Mouse (Mus musculus): ENCODE data around the gene Epsti1. TPM values are rescaled to one million over a fixed set of nuclear protein-coding genes. Genes with fewer than 3 reads are reported as not detected.

Epsti1 gene
- total RNA-seq, 2 experiments from 2014 or later, result 0.52 to 0.81 TPM

DNA sequence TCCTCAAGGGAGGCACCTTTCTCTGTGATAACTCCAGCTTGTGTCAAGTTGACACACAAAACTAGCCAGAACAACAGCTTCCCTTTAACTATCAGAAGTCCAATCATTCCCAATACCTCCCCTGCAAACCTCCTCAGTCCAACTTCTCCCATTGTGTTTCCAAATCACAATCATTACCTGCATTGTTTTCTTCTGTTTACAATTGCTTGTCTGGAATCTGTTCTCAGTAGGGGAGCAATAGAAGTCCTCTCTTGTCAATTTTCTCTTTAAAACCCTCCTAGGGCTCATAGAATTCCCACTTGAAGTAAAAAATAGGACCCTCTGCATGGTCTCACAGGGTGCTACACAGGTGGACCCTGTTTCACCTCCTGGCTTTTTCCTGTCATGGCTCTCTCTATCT lies 93.7 kb downstream of the Epsti1 start:
- intact Hi-C loops (cut with DNase I), result no loop called here
- no peak for DNase-seq (ENCODE audit: low spot score)

DNA sequence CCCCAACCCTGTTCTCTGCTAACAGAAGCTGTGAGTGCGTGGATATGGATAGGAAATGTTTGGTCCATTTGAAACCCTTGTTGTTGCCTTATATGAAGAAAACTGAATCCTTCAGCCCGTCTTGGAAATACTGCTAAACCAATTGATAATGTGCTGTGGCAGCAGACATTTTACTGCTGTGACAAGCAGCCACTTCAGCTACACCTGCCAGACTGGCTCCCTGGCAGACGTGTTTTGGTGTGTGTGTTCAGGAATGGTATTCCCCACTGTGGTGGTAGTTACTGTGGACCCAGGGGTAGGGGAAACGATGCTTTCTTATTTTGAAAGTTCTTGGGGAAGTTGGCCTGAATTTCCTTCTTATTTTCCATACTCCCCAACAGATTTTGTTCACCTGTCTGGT lies 100.4 kb downstream of the Epsti1 start:
- intact Hi-C loops (cut with DNase I), result no loop called here
- DNase-seq (ENCODE audit: low spot score), result no peak

DNA sequence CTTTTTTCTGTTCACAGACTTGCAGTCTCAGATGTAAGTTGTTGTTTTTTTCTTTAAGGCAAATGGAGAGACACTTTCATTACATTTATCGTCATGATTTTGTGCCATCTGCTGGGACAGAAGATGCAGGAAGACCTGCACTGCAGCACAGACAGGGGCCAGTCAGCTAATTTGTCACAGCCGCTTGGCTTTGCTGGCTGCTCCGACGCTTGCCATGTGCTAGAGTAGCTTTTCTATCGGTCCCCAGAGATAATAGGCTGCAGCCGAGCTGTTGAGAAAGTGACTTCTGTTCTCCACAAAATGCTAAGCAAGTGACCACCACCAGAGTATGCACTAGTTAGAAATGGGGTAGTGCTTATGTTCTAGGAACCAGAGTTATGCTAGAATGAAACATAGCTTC lies 104.0 kb downstream of the Epsti1 start:
- no peak for DNase-seq (ENCODE audit: low spot score)
- intact Hi-C loops (cut with DNase I), result no loop called here

DNA sequence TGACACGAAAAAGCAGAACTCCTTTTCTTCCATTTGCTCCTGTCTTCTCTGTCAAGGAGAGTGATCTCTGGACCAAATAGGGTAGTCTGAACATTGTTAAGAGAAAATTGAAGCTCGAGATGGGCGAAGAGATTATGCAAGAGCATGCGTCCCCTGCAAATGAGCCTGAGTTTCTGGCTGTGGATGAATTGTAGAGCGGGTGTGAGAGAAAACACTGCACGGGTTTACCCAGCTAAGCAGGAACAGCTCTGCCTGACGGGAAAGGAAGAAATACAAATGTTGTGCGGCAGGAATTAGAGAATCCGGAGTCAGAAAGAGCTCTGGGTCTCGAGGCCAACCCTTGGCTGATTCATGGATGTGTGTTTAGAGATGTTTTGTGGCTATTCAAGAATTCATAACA lies 107.8 kb downstream of the Epsti1 start:
- DNase-seq (ENCODE audit: low spot score), result no peak
- intact Hi-C loops (cut with DNase I), result no loop called here

DNA sequence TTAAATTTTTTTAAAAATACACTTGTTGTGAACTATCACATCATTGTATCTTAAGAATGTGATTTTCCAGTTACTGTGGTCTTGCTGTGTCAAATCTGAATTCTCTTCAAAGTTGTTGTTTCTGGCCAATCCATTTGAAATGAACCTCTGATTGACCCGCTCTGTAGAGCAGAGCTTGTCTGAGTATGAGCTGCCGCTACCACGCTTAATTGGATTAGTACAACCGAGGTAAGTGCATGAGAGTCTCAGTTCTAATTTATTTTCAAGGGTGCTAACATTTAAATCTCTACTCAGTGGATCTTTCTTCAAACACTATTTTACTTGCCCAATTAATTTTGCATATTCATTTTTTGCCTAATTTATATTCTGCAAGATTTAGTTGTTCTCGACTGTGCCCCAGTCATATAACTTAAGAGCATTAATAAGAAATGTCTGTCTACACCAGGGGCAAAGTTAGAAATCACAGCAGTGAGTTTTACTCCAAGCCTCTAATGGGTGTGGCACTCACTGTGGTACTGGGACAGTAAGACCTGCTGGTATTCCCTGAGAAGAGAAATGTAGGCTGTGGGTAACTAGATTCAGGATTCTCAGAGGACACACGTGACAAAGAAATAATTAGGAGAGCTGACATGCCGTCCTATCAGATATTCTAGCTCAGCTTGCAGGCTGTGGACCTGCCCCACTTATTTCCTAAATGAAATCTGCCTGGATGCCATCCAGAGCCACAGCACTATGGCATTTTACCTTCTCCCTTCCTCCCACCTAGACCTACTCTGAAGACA lies 111.7 kb downstream of the Epsti1 start:
- no peak for DNase-seq (ENCODE audit: low spot score)
- intact Hi-C loops (cut with DNase I), result no loop called here

DNA sequence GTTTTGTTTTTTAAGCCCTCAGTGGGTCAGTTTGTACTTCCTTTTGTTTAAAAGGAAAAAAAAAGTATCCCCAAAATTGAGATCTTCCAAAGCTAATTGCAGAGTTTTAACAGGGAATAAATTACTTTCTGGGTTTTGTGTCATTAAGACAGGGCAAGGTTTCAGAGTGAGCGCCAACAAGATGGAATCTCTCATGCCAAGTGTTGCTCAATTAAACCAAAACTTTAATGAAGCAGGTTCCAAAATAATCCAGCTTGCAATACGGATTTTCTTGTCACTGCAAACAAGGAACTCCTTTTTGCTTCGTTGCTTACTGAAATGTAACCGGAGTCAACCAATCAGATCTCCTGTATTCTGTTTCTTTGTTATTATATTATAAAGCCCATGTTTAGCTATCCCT lies 112.4 kb downstream of the Epsti1 start:
- intact Hi-C loops (cut with DNase I), result no loop called here
- DNase-seq (ENCODE audit: low spot score), result no peak

DNA sequence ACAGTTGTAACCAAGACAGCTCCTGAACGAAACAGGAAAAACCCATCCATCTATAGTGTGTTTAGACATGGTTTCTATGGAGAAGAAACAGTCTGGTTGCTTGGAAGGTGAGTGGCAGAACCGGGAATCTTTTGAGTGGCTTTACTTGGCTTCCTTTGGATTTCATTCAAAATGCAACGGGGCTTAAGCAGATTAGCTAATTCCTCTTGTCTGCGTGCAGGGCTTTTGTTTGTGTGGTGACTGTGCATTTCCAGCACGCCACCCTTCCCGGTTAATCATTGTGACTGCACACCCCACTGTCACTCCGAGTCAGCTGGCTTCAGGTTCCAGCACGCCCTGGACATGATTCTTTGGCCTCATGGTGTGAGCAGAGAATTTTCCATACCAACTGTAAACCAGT lies 115.9 kb downstream of the Epsti1 start:
- intact Hi-C loops (cut with DNase I), result no loop called here
- no peak for DNase-seq (ENCODE audit: low spot score)

DNA sequence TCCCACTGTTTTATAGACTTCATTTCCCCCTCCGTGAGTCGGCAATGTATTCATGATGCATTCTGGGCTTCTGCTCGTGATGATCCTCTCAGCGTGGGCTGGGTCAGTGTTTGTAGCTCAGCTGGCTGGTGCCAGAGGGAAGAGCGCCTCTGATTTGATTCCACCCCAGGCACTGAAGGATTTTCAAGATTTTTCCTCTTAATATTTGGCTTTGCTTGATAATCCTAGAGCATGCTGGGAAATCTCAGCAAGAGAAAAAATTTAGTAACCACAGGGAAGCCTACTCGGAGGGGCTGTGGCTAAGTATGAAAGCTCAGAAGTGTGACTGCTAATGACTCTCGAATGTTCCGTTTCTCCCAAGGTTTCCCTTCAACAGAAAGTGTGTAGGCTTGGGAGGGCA lies 134.8 kb downstream of the Epsti1 start:
- DNase-seq (ENCODE audit: low spot score), result no peak
- intact Hi-C loops (cut with DNase I), result no loop called here

DNA sequence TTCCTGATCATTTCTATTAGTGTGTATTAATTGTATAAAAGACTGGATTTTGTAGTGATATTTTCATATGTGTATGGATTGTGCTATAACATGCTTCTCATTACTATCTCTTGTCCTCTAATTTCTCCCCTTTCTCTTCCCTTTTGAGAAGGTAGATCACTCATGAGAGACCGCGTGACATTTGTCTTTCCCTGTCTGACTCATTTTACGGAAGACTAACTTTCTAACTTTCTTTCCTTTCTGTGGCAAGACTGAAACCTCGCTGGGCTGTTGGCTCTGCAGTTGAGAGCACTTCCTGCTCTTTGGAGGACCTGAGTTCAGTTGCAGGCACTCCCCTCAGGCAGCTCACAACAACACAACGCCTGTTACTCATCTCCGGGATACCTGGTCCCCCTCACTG lies 136.6 kb downstream of the Epsti1 start:
- DNase-seq (ENCODE audit: low spot score), result no peak
- intact Hi-C loops (cut with DNase I), result no loop called here

DNA sequence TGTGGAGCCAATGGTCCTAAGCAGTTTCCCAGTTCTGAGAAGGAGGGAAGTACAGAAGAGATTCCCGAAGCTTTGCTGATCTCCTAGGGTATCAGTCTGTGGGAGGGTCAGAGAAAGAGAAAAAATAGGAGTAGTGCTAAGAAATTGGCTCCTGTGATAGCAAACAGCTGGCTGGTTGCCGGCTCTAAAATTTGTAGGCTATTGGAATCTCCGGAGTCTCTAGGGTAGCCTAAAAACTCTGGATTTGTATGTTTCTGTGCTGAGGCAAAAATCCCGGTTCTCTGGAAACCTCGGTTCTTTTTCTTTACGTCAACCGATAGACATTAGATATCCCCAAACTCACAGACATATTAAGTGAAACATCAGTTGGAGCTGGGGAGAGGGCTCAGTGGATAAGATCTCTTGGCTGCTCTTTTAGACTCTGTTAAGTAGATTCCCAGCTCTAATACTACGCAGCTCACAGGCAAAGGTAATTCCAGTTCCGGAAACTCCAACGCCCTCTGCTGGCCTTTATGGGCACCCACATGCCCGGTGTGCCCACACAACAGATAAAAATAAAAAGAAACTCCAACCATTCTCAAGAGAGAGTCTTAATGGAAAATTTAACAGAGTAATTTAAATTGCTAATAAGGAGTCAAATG lies 138.0 kb downstream of the Epsti1 start:
- intact Hi-C loops (cut with DNase I), result no loop called here
- no peak for DNase-seq (ENCODE audit: low spot score)

DNA sequence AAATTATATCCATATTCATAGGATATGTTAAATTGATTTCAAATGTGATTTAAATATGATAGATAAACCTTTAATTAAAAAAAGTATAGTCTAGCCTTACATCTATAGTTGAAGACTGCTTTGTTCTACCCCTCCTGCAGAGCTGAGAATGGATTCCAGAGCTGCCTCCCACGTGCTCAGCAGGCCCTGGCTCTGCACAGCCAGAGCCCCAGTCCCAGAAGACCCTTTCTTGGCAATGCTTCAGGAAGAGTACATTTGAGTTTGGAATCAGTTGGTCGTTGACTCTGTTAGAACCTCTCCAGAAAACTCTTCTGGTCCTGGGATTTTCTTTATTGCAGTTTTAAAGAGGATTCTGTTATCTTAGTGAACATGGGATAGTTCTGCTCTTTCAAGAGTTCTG lies 139.0 kb downstream of the Epsti1 start:
- no peak for DNase-seq (ENCODE audit: low spot score)
- intact Hi-C loops (cut with DNase I), result no loop called here

DNA sequence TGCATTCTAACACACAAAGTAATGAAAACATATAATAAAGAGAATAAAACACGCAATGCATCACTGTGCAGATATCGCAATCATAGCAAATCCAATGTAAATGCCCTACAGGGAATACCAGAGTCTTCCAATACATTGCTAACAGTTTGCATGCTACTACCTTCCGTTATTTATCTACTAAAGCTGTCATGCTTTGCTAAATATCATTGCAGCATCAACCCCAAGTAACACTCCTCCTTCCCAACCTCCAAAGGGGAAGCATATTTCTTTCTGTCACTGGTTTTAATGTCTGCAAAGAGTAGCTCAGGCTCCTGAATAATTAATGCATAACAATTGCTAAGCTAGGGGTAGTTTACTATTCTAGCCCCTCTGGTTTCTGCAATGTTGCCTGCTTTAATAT lies 144.2 kb downstream of the Epsti1 start:
- no peak for DNase-seq (ENCODE audit: low spot score)
- intact Hi-C loops (cut with DNase I), result no loop called here

DNA sequence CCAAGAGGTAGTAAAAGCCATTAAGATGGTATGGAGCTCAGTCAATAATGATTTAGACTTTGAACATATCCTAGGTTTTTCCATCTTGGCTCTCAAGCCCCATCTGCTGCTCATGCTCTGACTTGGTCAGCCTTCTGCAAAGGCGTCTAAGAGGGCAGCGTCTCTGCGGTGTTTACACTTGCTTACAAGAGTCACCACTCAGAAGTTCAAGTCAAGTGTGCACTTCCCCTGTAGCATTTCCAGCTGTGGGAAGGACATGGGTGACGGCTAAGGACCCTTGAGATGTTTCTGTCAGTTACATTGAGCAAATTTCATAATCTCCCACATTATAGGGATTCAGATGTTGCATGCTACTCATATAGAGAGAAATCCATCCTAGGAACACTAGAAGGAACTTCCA lies 144.6 kb downstream of the Epsti1 start:
- no peak for DNase-seq (ENCODE audit: low spot score)
- intact Hi-C loops (cut with DNase I), result no loop called here

Other genes with a start within 250 kb of the Epsti1 start
- gene Dnajc15, start 29.1 kb upstream of the Epsti1 start, total RNA-seq (2021), result 100 to 1,000 TPM; 277 to 290 TPM
- not detected for gene Fam216b, start 184.8 kb downstream of the Epsti1 start, total RNA-seq (2021)

All from heart, postnatal 25 days (tissue).